Mouse (Mus musculus): ENCODE measurements around the gene Lyrm4.

Gene Lyrm4

GRCm38 (mm10) chr13:36096684-36097383 is 20.5 kb downstream of the Lyrm4 start:
- no peak for DNase-seq

GRCm38 (mm10) chr13:36088168-36088567 is 29.2 kb downstream of the Lyrm4 start:
- no peak for DNase-seq

DNA sequence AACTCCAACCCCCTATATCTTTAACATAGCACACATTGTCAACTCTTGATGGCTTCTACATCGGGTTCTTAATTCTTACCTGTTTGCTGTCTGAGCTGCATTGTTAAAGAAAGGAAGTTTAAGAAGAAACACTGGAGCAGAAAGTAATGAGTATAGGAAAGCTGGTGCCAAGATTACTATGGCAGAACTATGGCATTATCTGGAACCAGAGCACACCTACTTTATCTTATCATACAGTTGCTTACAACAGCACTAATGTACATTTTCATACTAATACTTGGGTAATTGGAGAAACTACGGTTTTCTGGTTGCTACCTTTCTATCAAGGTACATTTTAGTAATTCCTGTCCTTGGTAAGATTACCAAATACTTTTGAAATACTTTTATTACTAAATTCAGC is 29.9 kb downstream of the Lyrm4 start:
- DNase-seq, result no peak

DNA sequence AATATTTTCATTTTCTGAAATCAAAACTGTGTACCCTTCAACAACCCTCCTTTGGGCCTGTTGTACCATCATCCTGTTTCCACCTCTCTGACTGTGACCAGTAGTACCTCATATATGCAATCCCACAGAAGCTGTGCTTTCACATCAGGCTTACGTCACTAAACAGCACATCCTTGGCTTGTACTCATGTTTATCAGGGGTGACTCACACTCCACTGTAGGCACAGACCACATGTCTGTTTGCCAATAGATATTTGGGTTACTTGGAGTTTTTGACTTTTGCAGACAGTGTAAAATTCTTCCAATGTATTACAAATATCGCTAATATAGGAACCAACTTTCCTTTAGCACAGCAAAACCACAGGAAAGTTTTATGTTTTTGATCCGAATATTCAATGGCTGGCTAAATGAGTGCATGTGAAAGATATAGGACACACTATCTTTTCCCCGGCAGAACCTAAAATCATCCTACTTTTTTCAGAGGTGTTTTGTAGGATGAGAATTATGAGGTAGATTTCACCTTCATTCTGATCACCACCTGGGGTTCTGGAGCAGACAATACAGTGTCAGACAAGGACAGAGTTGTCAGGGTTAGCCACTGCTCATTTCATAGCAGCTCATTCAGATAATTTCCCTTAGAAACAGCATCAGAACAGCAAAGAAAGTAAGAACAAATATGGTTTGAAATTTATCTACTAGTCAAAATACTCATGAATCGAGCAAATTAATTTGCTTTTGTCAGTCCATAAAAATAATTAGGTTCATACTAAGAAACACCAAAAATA is 30.5 kb downstream of the Lyrm4 start:
- no peak for DNase-seq

GRCm38 (mm10) chr13:36085971-36086370 is 31.4 kb downstream of the Lyrm4 start:
- no peak for DNase-seq

DNA sequence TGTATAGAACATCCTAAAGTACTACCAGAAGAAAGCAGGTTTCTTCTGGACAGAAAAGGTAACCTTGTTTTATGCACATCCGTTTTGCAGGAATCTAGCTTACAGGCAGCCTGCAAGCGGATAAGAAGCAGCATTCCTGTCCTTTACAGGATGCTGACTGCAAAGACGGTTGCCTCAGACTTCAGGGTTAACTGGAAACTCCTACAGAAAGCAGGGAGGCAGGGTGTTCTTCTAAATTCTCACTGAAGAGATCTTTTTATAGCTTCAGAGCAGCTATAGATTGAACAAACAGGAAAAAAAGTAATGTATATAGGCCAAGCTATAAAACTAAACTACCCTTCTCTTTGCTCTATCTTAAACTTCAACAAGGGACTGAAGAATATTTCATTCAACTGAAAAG is 32.6 kb downstream of the Lyrm4 start:
- DNase-seq, result no peak

- DNase-seq, result no peak
Measured at GRCm38 (mm10) chr13:36081591-36081990, 35.7 kb downstream of the Lyrm4 start.

- DNase-seq, result no peak
Measured at GRCm38 (mm10) chr13:36074484-36074883, 42.8 kb downstream of the Lyrm4 start.

- DNase-seq, result no peak
Measured at GRCm38 (mm10) chr13:36066676-36067075, 50.6 kb downstream of the Lyrm4 start.

DNA sequence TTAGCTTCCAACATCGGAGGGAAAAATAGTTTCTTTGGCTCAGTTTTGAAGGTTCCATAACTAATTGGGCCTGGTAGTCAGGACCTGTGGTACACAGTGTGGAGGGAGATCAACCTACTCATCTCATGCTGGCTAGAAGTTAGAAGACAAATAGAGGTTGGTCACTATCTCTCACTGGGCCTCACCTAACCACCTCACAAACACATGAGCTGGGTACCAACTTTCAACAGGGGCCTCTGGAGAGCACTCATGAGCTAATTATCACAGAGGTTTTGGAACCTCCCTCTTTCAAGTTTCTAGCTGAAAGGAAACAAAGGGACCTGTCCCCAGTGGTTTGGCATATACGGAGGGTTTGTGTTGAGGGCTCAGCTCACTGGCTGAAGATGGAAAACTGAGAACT is 59.8 kb downstream of the Lyrm4 start:
- no peak for DNase-seq

GRCm38 (mm10) chr13:36056925-36057324 is 60.4 kb downstream of the Lyrm4 start:
- no peak for DNase-seq

DNA sequence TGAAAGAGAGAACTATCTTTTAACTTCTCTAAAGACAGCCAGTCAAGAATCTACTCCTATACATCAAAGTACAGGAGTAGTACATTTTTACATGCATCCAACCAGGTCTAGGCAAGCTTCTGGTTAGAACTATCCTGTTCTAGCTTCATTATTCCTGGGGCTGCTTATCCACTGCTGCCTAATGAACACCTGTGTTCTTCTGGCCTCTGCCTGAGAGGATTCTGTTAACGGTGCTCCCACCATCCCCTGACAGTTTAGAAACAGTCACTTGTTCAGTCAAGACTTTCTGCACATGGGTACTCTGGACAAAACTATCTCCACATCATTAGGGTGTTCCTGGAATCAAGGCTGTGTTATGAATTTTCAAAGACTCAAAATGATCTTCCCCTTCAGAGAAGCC is 60.8 kb downstream of the Lyrm4 start:
- no peak for DNase-seq

- no peak for DNase-seq
Measured at GRCm38 (mm10) chr13:36035528-36035927, 81.8 kb downstream of the Lyrm4 start.

GRCm38 (mm10) chr13:36031959-36032358 is 85.4 kb downstream of the Lyrm4 start:
- DNase-seq, result no peak

- DNase-seq, result peak; percentile 75
Measured at GRCm38 (mm10) chr13:36019309-36020274, 97.7 kb downstream of the Lyrm4 start.

DNA sequence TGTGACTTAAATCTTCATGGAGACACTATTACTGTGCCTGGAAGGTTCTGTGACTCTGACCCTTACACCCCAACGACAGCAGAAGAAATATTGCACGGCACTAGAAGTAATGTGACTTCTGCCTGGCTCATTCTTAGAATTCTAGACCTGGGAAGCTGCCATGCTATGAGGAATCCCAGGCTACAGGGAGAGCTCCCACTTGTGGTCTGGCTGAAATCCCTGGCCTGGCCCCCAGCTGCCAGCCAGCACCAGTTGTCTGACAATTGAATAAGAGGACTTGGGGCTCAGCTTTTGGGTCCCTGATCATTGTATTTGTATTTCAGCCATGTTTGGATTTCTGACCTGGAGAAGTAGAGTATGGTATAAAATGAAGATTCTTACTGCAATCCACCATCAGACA is 99.3 kb downstream of the Lyrm4 start:
- DNase-seq, result no peak

GRCm38 (mm10) chr13:36015636-36016035 is 101.7 kb downstream of the Lyrm4 start:
- DNase-seq, result no peak

DNA sequence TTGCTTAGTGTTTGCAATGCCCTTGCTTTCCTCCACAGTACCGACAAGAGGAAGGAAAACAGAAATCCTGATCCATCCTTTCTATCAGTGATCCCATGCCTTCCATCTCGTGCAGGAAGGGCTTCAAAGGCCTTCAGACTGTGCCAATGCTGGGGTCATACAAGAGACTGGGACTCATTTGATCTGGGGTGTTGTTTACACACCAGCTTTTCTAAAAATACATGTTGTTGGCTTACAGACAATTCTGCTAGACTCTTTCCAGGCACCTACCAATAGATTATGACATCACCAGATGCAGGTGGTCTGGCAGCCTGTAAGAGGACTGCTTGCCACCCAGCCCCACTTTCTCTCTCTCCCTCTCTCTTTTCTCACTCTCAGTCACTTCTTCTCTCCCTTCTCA is 107.3 kb downstream of the Lyrm4 start:
- DNase-seq, result no peak

GRCm38 (mm10) chr13:36000798-36001197 is 116.5 kb downstream of the Lyrm4 start:
- no peak for DNase-seq

- no peak for DNase-seq
Measured at GRCm38 (mm10) chr13:35997606-35998005, 119.7 kb downstream of the Lyrm4 start.

DNA sequence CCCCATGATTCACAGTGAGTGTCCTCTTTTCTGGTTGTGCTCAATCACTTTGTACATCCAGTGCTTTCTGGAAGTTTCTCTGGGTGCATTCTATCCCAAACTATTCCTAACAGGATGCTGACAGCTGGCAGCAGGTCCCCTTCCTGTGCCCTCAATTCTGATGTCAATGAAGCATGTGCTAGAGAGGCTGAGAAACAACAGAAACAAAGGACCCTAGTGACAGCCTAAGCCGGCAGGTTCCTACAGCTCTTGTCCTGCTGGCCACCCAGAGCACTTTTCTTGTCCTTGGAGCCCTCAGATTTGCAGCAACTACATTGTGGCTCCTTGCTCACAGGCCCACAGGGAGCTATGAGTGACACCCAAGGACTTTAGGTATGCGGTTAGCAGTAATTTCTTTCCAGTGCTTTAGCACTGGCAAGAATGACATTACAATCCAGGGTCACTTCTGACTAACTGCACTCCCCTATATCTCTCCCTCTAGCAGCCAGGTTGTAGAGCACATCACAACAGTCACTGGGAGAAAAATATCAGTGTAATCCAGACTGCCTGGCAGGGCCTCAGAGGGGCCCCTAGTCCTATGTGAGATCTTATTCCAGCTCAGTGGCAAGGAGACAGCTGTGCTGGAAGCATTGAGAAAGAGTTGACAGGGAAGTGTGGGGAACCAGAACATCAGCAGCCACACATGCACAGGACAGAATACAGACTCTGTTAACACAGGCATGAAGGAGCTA is 121.5 kb downstream of the Lyrm4 start:
- no peak for DNase-seq

DNA sequence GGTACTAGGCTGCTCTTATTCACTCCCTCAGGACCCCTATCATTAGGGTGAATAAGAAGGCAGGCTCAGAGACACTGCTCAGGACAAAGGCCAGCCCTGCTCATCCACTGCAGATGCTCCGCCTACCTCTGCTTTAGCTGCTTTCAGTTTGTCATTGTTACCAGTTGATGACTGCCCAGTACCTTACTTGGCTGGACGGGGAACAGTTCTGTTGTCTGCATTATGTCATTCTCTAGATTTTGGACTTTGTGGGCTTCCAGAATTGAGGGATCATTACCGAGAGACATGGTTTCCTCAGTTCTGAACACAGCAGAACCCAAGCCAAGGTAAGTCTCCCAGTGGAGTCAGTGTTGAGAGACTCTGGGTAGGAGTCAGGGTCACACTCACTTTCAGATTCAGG is 122.1 kb downstream of the Lyrm4 start:
- no peak for DNase-seq

- DNase-seq, result no peak
Measured at GRCm38 (mm10) chr13:35994067-35994466, 123.3 kb downstream of the Lyrm4 start.
